Mouse (Mus musculus) intestine, embryonic 14.5 days (tissue): ENCODE measurements around the gene Smarca1. TPM values are rescaled to one million over a fixed set of nuclear protein-coding genes. Genes with fewer than 3 reads are reported as not detected.

Source experiments
- ATAC-seq: fragments of 200-750 bp; cut with Nextera tagmentation; replicated peaks from 2 replicates; pipeline ENCODE4 v1.8.0; 2017; ENCODE audit warnings: low read depth, moderate number of reproducible peaks, moderate TSS enrichment, moderate library complexity; ENCODE audit not compliant: low FRiP score, low TSS enrichment
- DNase-seq: peaks from one replicate; pipeline ENCODE4 v3.0.0-alpha.2; 2018; ENCODE audit warnings: low spot score
- H3K27ac ChIP-seq: fragments of 300-500 bp; sonication (generic); 2 replicates; pipeline ENCODE4 v1.5.1; 2014; ENCODE audit warnings: low read depth, mild to moderate bottlenecking, control low read depth
- H3K27me3 ChIP-seq: fragments of 300-500 bp; sonication (generic); replicated peaks from 2 replicates; pipeline ENCODE4 v1.6.1; 2014; ENCODE audit warnings: low read length, control low read depth; ENCODE audit not compliant: control insufficient read depth, insufficient read depth
- H3K36me3 ChIP-seq: fragments of 300-500 bp; sonication (generic); 2 replicates; pipeline ENCODE4 v1.6.1; 2014; ENCODE audit warnings: low read length, control low read depth; ENCODE audit not compliant: control insufficient read depth, insufficient read depth
- H3K4me1 ChIP-seq: fragments of 300-500 bp; sonication (generic); replicated peaks from 2 replicates; pipeline ENCODE4 v1.6.1; 2014; ENCODE audit warnings: low read length, control low read depth, mixed read lengths; ENCODE audit not compliant: control insufficient read depth, insufficient read depth
- H3K4me2 ChIP-seq: fragments of 300-500 bp; sonication (generic); 2 replicates; pipeline ENCODE4 v1.6.1; 2014; ENCODE audit warnings: low read length
- H3K4me3 ChIP-seq: fragments of 300-500 bp; sonication (generic); 2 replicates; pipeline ENCODE4 v1.5.1; 2014; ENCODE audit warnings: low read depth, low read length, control low read depth, mixed read lengths
- H3K9ac ChIP-seq: fragments of 300-500 bp; sonication (generic); 2 replicates; pipeline ENCODE4 v1.6.1; 2014; ENCODE audit warnings: mild to moderate bottlenecking, low read length
- H3K9me3 ChIP-seq: fragments of 300-500 bp; sonication (generic); 2 replicates; pipeline ENCODE4 v1.6.1; 2016; ENCODE audit warnings: low read length, control low read depth; ENCODE audit not compliant: control insufficient read depth
- WGBS: fragments of 180-500 bp; shearing (Covaris S2); extraction: QIAGEN DNeasy Blood & Tissue Kit; methylation state at CpG from one replicate; pipeline ENCODE4 v1.1.7; 2014; 5-methylcytosine and 5-hydroxymethylcytosine counted together
- polyA plus RNA-seq: library from polyadenylated mRNA; unstranded; fragments of >200 nt; fragmentation: Nextera tagmentation; extraction: Ambion mirVana; gene quantifications from 2 replicates; pipeline ENCODE4 v1.2.1, GENCODE M21; 2014

The Smarca1 gene
- polyA plus RNA-seq, 1 experiment from 2014 or later: 28.5 TPM

- Histone ChIP-seq H3K36me3 (peaks cover 4% of the 10 kb centered on the region; the same call in 1 of the 2 replicates), H3K9ac (peak overlapping the region; percentile 63), H3K27ac (no peak overlapping the region), H3K4me2 (peak overlapping the region; percentile 53), H3K27me3 (no peaks in the 10 kb centered on the region), H3K4me3 (peak overlapping the region; percentile 55), H3K4me1 (no peaks in the 10 kb centered on the region), H3K9me3 (no peaks in the 10 kb centered on the region)
- DNase-seq (peak; percentile 58), ATAC-seq (0 out of 2 replicates have a peak, but pooled peaks have one; percentile 32)
- 10% methylated on average over 8 of the region's 8 CpGs for WGBS
These were observed 20.2 kb upstream of the Smarca1 start for GRCm38 (mm10) chrX:47912904-47913542.

- Histone ChIP-seq H3K9ac (peak within 1 kb of the TSS; percentile 63), H3K9me3 (no peaks in the 10 kb centered on the region), H3K4me1 (no peaks in the 10 kb centered on the region), H3K27me3 (no peaks in the 10 kb centered on the region), H3K27ac (peak within 1 kb of the TSS; percentile 70; the same call in 1 of the 2 replicates), H3K4me3 (peak within 1 kb of the TSS; percentile 55), H3K4me2 (peak within 1 kb of the TSS; percentile 53), H3K36me3 (peaks cover 3% of the 10 kb centered on the region; the same call in 1 of the 2 replicates)
- ATAC-seq (peak; percentile 89), DNase-seq (peak; percentile 81)
- 12% methylated on average over 17 of the region's 35 CpGs for WGBS
These were observed 19.6 kb upstream of the Smarca1 start, which contains the start of gene Ocrl for GRCm38 (mm10) chrX:47912306-47912792. Gene Ocrl (plus strand): TSS chrX:47912387.

GRCm38 (mm10) chrX:47891907-47892430 is 805 bp downstream of the Smarca1 start:
- peak overlapping the region; percentile 63 for H3K9ac ChIP-seq
- H3K27me3 ChIP-seq: no peaks in the 10 kb centered on the region
- H3K4me1 ChIP-seq: no peaks in the 10 kb centered on the region
- H3K36me3 ChIP-seq: no peaks in the 10 kb centered on the region
- 15% methylated on average over 20 of the region's 36 CpGs for WGBS
- H3K4me3 ChIP-seq: peak overlapping the region; percentile 56
- peak overlapping the region; percentile 69; the same call in 1 of the 2 replicates for H3K27ac ChIP-seq
- DNase-seq (peak; percentile 72), ATAC-seq (peak; percentile 78)
- no peaks in the 10 kb centered on the region for H3K9me3 ChIP-seq
- H3K4me2 ChIP-seq: peak overlapping the region; percentile 53

GRCm38 (mm10) chrX:47891243-47891906 is 1.4 kb downstream of the Smarca1 start:
- Histone ChIP-seq H3K9me3 (no peaks in the 10 kb centered on the region), H3K4me3 (peak overlapping the region; percentile 56), H3K36me3 (no peaks in the 10 kb centered on the region; the same call in 1 of the 2 replicates), H3K9ac (peak overlapping the region; percentile 63), H3K4me2 (peak overlapping the region; percentile 53), H3K27ac (peak overlapping the region; percentile 69; the same call in 1 of the 2 replicates), H3K4me1 (no peaks in the 10 kb centered on the region), H3K27me3 (no peaks in the 10 kb centered on the region)
- WGBS: 8% methylated on average over 7 of the region's 12 CpGs
- ATAC-seq (peak; percentile 62), DNase-seq (no peak)

- no peak overlapping the region for H3K9ac ChIP-seq
- ATAC-seq: no peak
- no peak overlapping the region for H3K27ac ChIP-seq
- H3K36me3 ChIP-seq: peaks cover 9% of the 10 kb centered on the region; the same call in 1 of the 2 replicates
- H3K9me3 ChIP-seq: no peaks in the 10 kb centered on the region
- WGBS: 42% methylated on average over 2 of the region's 2 CpGs
- no peaks in the 10 kb centered on the region for H3K27me3 ChIP-seq
- no peak overlapping the region for H3K4me3 ChIP-seq
- no peak overlapping the region for H3K4me2 ChIP-seq
- DNase-seq: no peak
- H3K4me1 ChIP-seq: no peaks in the 10 kb centered on the region
These were observed 5.4 kb downstream of the Smarca1 start for GRCm38 (mm10) chrX:47887401-47887800.

- H3K9ac ChIP-seq: no peak overlapping the region
- no peak overlapping the region for H3K4me2 ChIP-seq
- DNase-seq (no peak), ATAC-seq (no peak)
- no peak overlapping the region for H3K27ac ChIP-seq
- H3K4me3 ChIP-seq: no peak overlapping the region
- no peaks in the 10 kb centered on the region for H3K9me3 ChIP-seq
- WGBS: 78% methylated on average over 6 of the region's 6 CpGs
- no peaks in the 10 kb centered on the region for H3K27me3 ChIP-seq
- H3K36me3 ChIP-seq: peaks cover 9% of the 10 kb centered on the region; the same call in 1 of the 2 replicates
- H3K4me1 ChIP-seq: no peaks in the 10 kb centered on the region
These were observed 10.0 kb downstream of the Smarca1 start for GRCm38 (mm10) chrX:47882813-47883212.

GRCm38 (mm10) chrX:47880052-47880451 is 12.7 kb downstream of the Smarca1 start:
- WGBS: 38% methylated on average over 2 of the region's 2 CpGs
- H3K4me3 ChIP-seq: no peak overlapping the region
- H3K9ac ChIP-seq: no peak overlapping the region
- peaks cover 9% of the 10 kb centered on the region; the same call in 1 of the 2 replicates for H3K36me3 ChIP-seq
- no peaks in the 10 kb centered on the region for H3K27me3 ChIP-seq
- H3K4me1 ChIP-seq: no peaks in the 10 kb centered on the region
- no peak overlapping the region for H3K4me2 ChIP-seq
- no peak overlapping the region for H3K27ac ChIP-seq
- DNase-seq: no peak
- no peaks in the 10 kb centered on the region for H3K9me3 ChIP-seq
- ATAC-seq: no peak

- ATAC-seq (peak; percentile 72; the same call in 1 of the 2 replicates), DNase-seq (no peak)
- Histone ChIP-seq H3K9me3 (no peaks in the 10 kb centered on the region), H3K36me3 (no peaks in the 10 kb centered on the region), H3K4me2 (no peak overlapping the region), H3K4me3 (no peak overlapping the region), H3K27me3 (no peaks in the 10 kb centered on the region), H3K4me1 (no peaks in the 10 kb centered on the region), H3K9ac (no peak overlapping the region), H3K27ac (peak overlapping the region; percentile 34; the same call in 1 of the 2 replicates)
- 53% methylated on average over 1 of the region's 1 CpGs for WGBS
These were observed 34.2 kb downstream of the Smarca1 start for GRCm38 (mm10) chrX:47858544-47858943.
